Mouse (Mus musculus) cortical plate, adult 2 months (tissue): Measurements from ENCODE around the gene Serpinb9e. TPM values are rescaled to one million over a fixed set of nuclear protein-coding genes. Genes with fewer than 3 reads are reported as not detected.
"Not testable (repeated sequence)": the region's sequence is repeated elsewhere in the genome, so short reads cannot be mapped to it uniquely, and the experiment has no call there.

ENCODE experiments used
- H3K27ac ChIP-seq: fragments of 200-500 bp; 2 replicates; pipeline ENCODE4 v1.5.1; 2012; ENCODE audit warnings: low read length, control low read depth, inconsistent platforms; ENCODE audit not compliant: insufficient read depth
- H3K4me1 ChIP-seq: fragments of 200-500 bp; 2 replicates; pipeline ENCODE4 v1.6.1; 2011; ENCODE audit warnings: low read length; ENCODE audit not compliant: control insufficient read depth, insufficient read depth
- H3K4me3 ChIP-seq: fragments of 200-500 bp; 2 replicates; pipeline ENCODE4 v1.5.1; 2011; ENCODE audit warnings: mild to moderate bottlenecking, low read length, control low read depth; ENCODE audit not compliant: insufficient read depth
- CTCF ChIP-seq: fragments of 200-500 bp; IDR thresholded peaks from 2 replicates; pipeline ENCODE4 v1.5.1; 2011; ENCODE audit warnings: mild to moderate bottlenecking, control low read depth, low read length; ENCODE audit not compliant: insufficient read depth; ENCODE audit errors: extremely low read depth
- POLR2A ChIP-seq: fragments of 200-500 bp; IDR thresholded peaks from 2 replicates; pipeline ENCODE4 v1.6.1; 2011; ENCODE audit warnings: mild to moderate bottlenecking, low read length, control low read depth; ENCODE audit not compliant: insufficient read depth; ENCODE audit errors: extremely low read depth
- polyA plus RNA-seq: library from polyadenylated mRNA; depleted of rRNA; stranded (reverse); fragments of >200 nt; gene quantifications from 2 replicates; pipeline ENCODE4 v1.2.3, GENCODE M21; 2012; rRNA removed

The Serpinb9e gene
- 0.04 TPM in 1 of 2 replicates, not detected in the other for polyA plus RNA-seq

- not testable (repeated sequence) for H3K27ac ChIP-seq
Measured at GRCm38 (mm10) chr13:33249312-33249711, at the start of gene Serpinb9e. Serpinb9e (plus strand) TSS chr13:33249612.

GRCm38 (mm10) chr13:33199740-33200139 lies 49.7 kb upstream of the Serpinb9e start:
- H3K4me3 ChIP-seq = no peak overlapping the region
- H3K4me1 ChIP-seq = no peaks in the 10 kb centered on the region
- no peak for TF ChIP-seq POLR2A
- no peak for TF ChIP-seq CTCF
- H3K27ac ChIP-seq = no peak overlapping the region

More at GRCm38 (mm10) chr13:33249312-33249711, at the start of gene Serpinb9e:
- H3K4me1 ChIP-seq, H3K4me3 ChIP-seq: not testable (repeated sequence)

- H3K4me1 ChIP-seq, H3K4me3 ChIP-seq, H3K27ac ChIP-seq: not testable (repeated sequence)
Measured at GRCm38 (mm10) chr13:33308631-33309030, 59.2 kb downstream of the Serpinb9e start.

Other genes with a start within 250 kb of the Serpinb9e start
- 5.4 and 6.1 TPM in 2 replicates for gene Serpinb9, start 246.4 kb upstream of the Serpinb9e start, polyA plus RNA-seq
- 0.04 and 0.06 TPM in 2 replicates for gene Serpinb9b, start 222.2 kb upstream of the Serpinb9e start, polyA plus RNA-seq
- 0.34 and 0.96 TPM in 2 replicates for gene Serpinb1b, start 171.0 kb upstream of the Serpinb9e start, polyA plus RNA-seq
- not detected in 2 replicates for gene Serpinb9c, start 89.9 kb upstream of the Serpinb9e start, polyA plus RNA-seq
- gene Serpinb9d, start 56.7 kb upstream of the Serpinb9e start, polyA plus RNA-seq = not detected in 2 replicates
- not detected in 2 replicates for gene Serpinb9f, start 74.5 kb downstream of the Serpinb9e start, polyA plus RNA-seq
- gene Gm11397, start 146.1 kb downstream of the Serpinb9e start, polyA plus RNA-seq = not detected in 2 replicates
- gene Serpinb9g, start 235.2 kb downstream of the Serpinb9e start, polyA plus RNA-seq = not detected in 2 replicates